Mouse (Mus musculus): ENCODE measurements around the gene Elovl7. TPM values are rescaled to one million over a fixed set of nuclear protein-coding genes. Genes with fewer than 3 reads are reported as not detected.

The Elovl7 gene
- polyA plus RNA-seq, 1 experiment: 13.8 TPM

- Histone ChIP-seq H3K4me1 (ENCODE audit: control insufficient read depth, insufficient read depth, low read length) (no peaks in the 10 kb centered on the region), H3K9me3 (replicated peaks; ENCODE audit: control insufficient read depth, insufficient read depth, low read length, poor library complexity, severe bottlenecking) (no peaks in the 10 kb centered on the region; the same call in 1 of the 2 replicates), H3K27ac (ENCODE audit: insufficient read depth, low read length) (no peak overlapping the region), H3K9ac (ENCODE audit: low read depth, poor library complexity, severe bottlenecking) (no peak overlapping the region), H3K4me3 (ENCODE audit: low read depth, low read length) (no peak overlapping the region), H3K27me3 (ENCODE audit: control insufficient read depth, insufficient read depth, low read length, poor library complexity, severe bottlenecking) (no peaks in the 10 kb centered on the region), H3K36me3 (ENCODE audit: control insufficient read depth, insufficient read depth, low read length, poor library complexity, severe bottlenecking) (no peaks in the 10 kb centered on the region)
- no peak for TF ChIP-seq EP300 (IDR thresholded peaks at IDR 0.05; ENCODE audit: insufficient read depth, low read depth, low read length)
- TF ChIP-seq CTCF (IDR thresholded peaks at IDR 0.05; ENCODE audit: low read depth, low read length): no peak
- TF ChIP-seq POLR2A (IDR thresholded peaks at IDR 0.05; ENCODE audit: insufficient read depth, low read length): no peak
Observed at GRCm38 (mm10) chr13:108251106-108251505, 36.9 kb downstream of the Elovl7 start.

- no peaks in the 10 kb centered on the region; the same call in 1 of the 2 replicates for H3K9me3 ChIP-seq (replicated peaks; ENCODE audit: control insufficient read depth, insufficient read depth, low read length, poor library complexity, severe bottlenecking)
- no peaks in the 10 kb centered on the region for H3K27me3 ChIP-seq (ENCODE audit: control insufficient read depth, insufficient read depth, low read length, poor library complexity, severe bottlenecking)
- H3K9ac ChIP-seq (ENCODE audit: low read depth, poor library complexity, severe bottlenecking): no peak overlapping the region
- no peak overlapping the region for H3K4me3 ChIP-seq (ENCODE audit: low read depth, low read length)
- TF ChIP-seq EP300 (IDR thresholded peaks at IDR 0.05; ENCODE audit: insufficient read depth, low read depth, low read length) (no peak), CTCF (IDR thresholded peaks at IDR 0.05; ENCODE audit: low read depth, low read length) (no peak), POLR2A (IDR thresholded peaks at IDR 0.05; ENCODE audit: insufficient read depth, low read length) (no peak)
- no peaks in the 10 kb centered on the region for H3K36me3 ChIP-seq (ENCODE audit: control insufficient read depth, insufficient read depth, low read length, poor library complexity, severe bottlenecking)
- H3K4me1 ChIP-seq (ENCODE audit: control insufficient read depth, insufficient read depth, low read length): no peaks in the 10 kb centered on the region
- H3K27ac ChIP-seq (ENCODE audit: insufficient read depth, low read length): no peak overlapping the region
Observed at GRCm38 (mm10) chr13:108253977-108254376, 39.8 kb downstream of the Elovl7 start.

DNA sequence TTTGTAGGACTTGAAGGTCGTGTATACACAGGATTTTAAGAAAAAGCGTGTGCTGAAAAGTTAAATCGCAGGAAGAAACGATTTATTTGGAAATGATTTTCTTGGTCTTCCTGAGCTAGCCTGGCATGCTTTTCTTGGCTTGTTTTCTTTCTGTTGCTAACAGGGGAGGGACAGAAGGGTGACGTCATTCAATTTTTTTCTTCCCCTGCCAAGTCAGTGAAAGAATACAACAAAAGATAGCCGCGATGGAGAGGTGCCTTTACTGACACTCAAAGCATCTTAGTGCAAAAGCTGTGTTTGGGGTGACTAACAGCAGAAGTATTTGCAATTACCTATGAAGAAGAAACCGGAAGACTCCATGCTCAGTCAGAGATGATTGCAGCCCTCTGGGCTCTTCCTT lies 48.8 kb downstream of the Elovl7 start:
- Histone ChIP-seq H3K27ac (ENCODE audit: insufficient read depth, low read length) (no peak overlapping the region), H3K9ac (ENCODE audit: low read depth, poor library complexity, severe bottlenecking) (no peak overlapping the region), H3K27me3 (ENCODE audit: control insufficient read depth, insufficient read depth, low read length, poor library complexity, severe bottlenecking) (no peaks in the 10 kb centered on the region), H3K36me3 (ENCODE audit: control insufficient read depth, insufficient read depth, low read length, poor library complexity, severe bottlenecking) (no peaks in the 10 kb centered on the region; the same call in 1 of the 2 replicates), H3K4me1 (ENCODE audit: control insufficient read depth, insufficient read depth, low read length) (no peaks in the 10 kb centered on the region), H3K4me3 (ENCODE audit: low read depth, low read length) (no peak overlapping the region), H3K9me3 (replicated peaks; ENCODE audit: control insufficient read depth, insufficient read depth, low read length, poor library complexity, severe bottlenecking) (no peaks in the 10 kb centered on the region)
- TF ChIP-seq CTCF (IDR thresholded peaks at IDR 0.05; ENCODE audit: low read depth, low read length): no peak
- TF ChIP-seq EP300 (IDR thresholded peaks at IDR 0.05; ENCODE audit: insufficient read depth, low read depth, low read length): no peak
- TF ChIP-seq POLR2A (IDR thresholded peaks at IDR 0.05; ENCODE audit: insufficient read depth, low read length): no peak

DNA sequence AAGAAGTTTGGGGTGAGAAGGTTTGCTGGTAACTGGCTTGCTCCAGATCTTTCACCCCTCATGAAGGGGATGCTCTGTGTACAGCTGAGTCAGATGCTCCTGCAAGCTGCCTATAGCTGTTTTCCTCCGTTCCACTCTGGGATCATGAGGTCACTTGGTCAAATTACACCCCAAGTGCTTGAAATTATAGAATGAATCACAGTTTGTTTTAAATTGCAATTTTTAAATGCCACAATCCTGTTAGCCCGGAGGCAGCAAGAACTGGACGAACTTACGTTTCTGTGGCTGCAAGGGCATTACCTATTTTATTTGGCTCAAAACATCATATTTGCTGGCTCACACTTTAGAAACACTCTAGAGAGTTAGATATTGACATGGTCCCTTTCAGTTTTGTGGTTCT lies 51.2 kb downstream of the Elovl7 start:
- H3K9me3 ChIP-seq (replicated peaks; ENCODE audit: control insufficient read depth, insufficient read depth, low read length, poor library complexity, severe bottlenecking): no peaks in the 10 kb centered on the region
- H3K36me3 ChIP-seq (ENCODE audit: control insufficient read depth, insufficient read depth, low read length, poor library complexity, severe bottlenecking): no peaks in the 10 kb centered on the region; the same call in 1 of the 2 replicates
- H3K4me1 ChIP-seq (ENCODE audit: control insufficient read depth, insufficient read depth, low read length): no peaks in the 10 kb centered on the region
- H3K27ac ChIP-seq (ENCODE audit: insufficient read depth, low read length): no peak overlapping the region
- no peak overlapping the region for H3K4me3 ChIP-seq (ENCODE audit: low read depth, low read length)
- no peak overlapping the region for H3K9ac ChIP-seq (ENCODE audit: low read depth, poor library complexity, severe bottlenecking)
- no peaks in the 10 kb centered on the region for H3K27me3 ChIP-seq (ENCODE audit: control insufficient read depth, insufficient read depth, low read length, poor library complexity, severe bottlenecking)
- TF ChIP-seq POLR2A (IDR thresholded peaks at IDR 0.05; ENCODE audit: insufficient read depth, low read length): no peak
- no peak for TF ChIP-seq CTCF (IDR thresholded peaks at IDR 0.05; ENCODE audit: low read depth, low read length)
- TF ChIP-seq EP300 (IDR thresholded peaks at IDR 0.05; ENCODE audit: insufficient read depth, low read depth, low read length): no peak

- Histone ChIP-seq H3K27ac (ENCODE audit: insufficient read depth, low read length) (no peak overlapping the region), H3K27me3 (ENCODE audit: control insufficient read depth, insufficient read depth, low read length, poor library complexity, severe bottlenecking) (no peaks in the 10 kb centered on the region), H3K9ac (ENCODE audit: low read depth, poor library complexity, severe bottlenecking) (no peak overlapping the region), H3K9me3 (replicated peaks; ENCODE audit: control insufficient read depth, insufficient read depth, low read length, poor library complexity, severe bottlenecking) (no peaks in the 10 kb centered on the region), H3K4me3 (ENCODE audit: low read depth, low read length) (no peak overlapping the region), H3K4me1 (ENCODE audit: control insufficient read depth, insufficient read depth, low read length) (no peaks in the 10 kb centered on the region), H3K36me3 (ENCODE audit: control insufficient read depth, insufficient read depth, low read length, poor library complexity, severe bottlenecking) (no peaks in the 10 kb centered on the region)
- TF ChIP-seq CTCF (IDR thresholded peaks at IDR 0.05; ENCODE audit: low read depth, low read length) (no peak), POLR2A (IDR thresholded peaks at IDR 0.05; ENCODE audit: insufficient read depth, low read length) (no peak), EP300 (IDR thresholded peaks at IDR 0.05; ENCODE audit: insufficient read depth, low read depth, low read length) (no peak)
Observed at GRCm38 (mm10) chr13:108267841-108268634, 53.8 kb downstream of the Elovl7 start.

- H3K4me1 ChIP-seq (ENCODE audit: control insufficient read depth, insufficient read depth, low read length): no peaks in the 10 kb centered on the region
- no peak overlapping the region for H3K27ac ChIP-seq (ENCODE audit: insufficient read depth, low read length)
- no peaks in the 10 kb centered on the region for H3K36me3 ChIP-seq (ENCODE audit: control insufficient read depth, insufficient read depth, low read length, poor library complexity, severe bottlenecking)
- H3K9me3 ChIP-seq (replicated peaks; ENCODE audit: control insufficient read depth, insufficient read depth, low read length, poor library complexity, severe bottlenecking): no peaks in the 10 kb centered on the region
- TF ChIP-seq POLR2A (IDR thresholded peaks at IDR 0.05; ENCODE audit: insufficient read depth, low read length) (no peak), EP300 (IDR thresholded peaks at IDR 0.05; ENCODE audit: insufficient read depth, low read depth, low read length) (no peak), CTCF (IDR thresholded peaks at IDR 0.05; ENCODE audit: low read depth, low read length) (no peak)
- no peaks in the 10 kb centered on the region for H3K27me3 ChIP-seq (ENCODE audit: control insufficient read depth, insufficient read depth, low read length, poor library complexity, severe bottlenecking)
- H3K4me3 ChIP-seq (ENCODE audit: low read depth, low read length): no peak overlapping the region
- H3K9ac ChIP-seq (ENCODE audit: low read depth, poor library complexity, severe bottlenecking): no peak overlapping the region
Observed at GRCm38 (mm10) chr13:108271458-108272148, 57.4 kb downstream of the Elovl7 start.
